Mouse (Mus musculus) frontal cortex, postnatal 10 days (tissue): ENCODE data around the gene B3galt5.
"Not testable (repeated sequence)": the region's sequence is repeated elsewhere in the genome, so short reads cannot be mapped to it uniquely, and the experiment has no call there.

Experiments
- DNase-seq, 2 experiments: peaks; one replicate each; pipeline ENCODE4 v3.0.0; 2022; ENCODE audit warnings: low spot score in 2 of 2, mixed read lengths in 1 of 2

The B3galt5 gene

GRCm38 (mm10) chr16:96258429-96258828, 22.8 kb downstream of the B3galt5 start:
- no peak for DNase-seq

GRCm38 (mm10) chr16:96271736-96272135, 36.1 kb downstream of the B3galt5 start:
- no peak for DNase-seq

GRCm38 (mm10) chr16:96272929-96273619, 37.5 kb downstream of the B3galt5 start:
- no peak for DNase-seq

GRCm38 (mm10) chr16:96276596-96276995, 41.0 kb downstream of the B3galt5 start:
- DNase-seq, result no peak

GRCm38 (mm10) chr16:96278491-96279224, 43.1 kb downstream of the B3galt5 start:
- DNase-seq, result no peak

GRCm38 (mm10) chr16:96280719-96281605, 45.4 kb downstream of the B3galt5 start:
- DNase-seq, result peak in 1 of 2 experiments; percentile 38

GRCm38 (mm10) chr16:96282566-96282965, 47.0 kb downstream of the B3galt5 start:
- no peak for DNase-seq

GRCm38 (mm10) chr16:96291885-96292284, 56.3 kb downstream of the B3galt5 start:
- no peak for DNase-seq

GRCm38 (mm10) chr16:96292530-96293173, 57.1 kb downstream of the B3galt5 start:
- no peak for DNase-seq

GRCm38 (mm10) chr16:96298075-96298474, 62.5 kb downstream of the B3galt5 start:
- no peak for DNase-seq

- no peak for DNase-seq
These were observed 63.0 kb downstream of the B3galt5 start for GRCm38 (mm10) chr16:96298574-96298973.

- no peak for DNase-seq
These were observed 67.8 kb downstream of the B3galt5 start for GRCm38 (mm10) chr16:96303356-96303755.

GRCm38 (mm10) chr16:96304438-96304837, 68.8 kb downstream of the B3galt5 start:
- DNase-seq, result no peak

GRCm38 (mm10) chr16:96306905-96307304, 71.3 kb downstream of the B3galt5 start:
- no peak for DNase-seq

- DNase-seq, result no peak
These were observed 82.2 kb downstream of the B3galt5 start for GRCm38 (mm10) chr16:96317803-96318202.

- no peak for DNase-seq
These were observed 87.1 kb downstream of the B3galt5 start for GRCm38 (mm10) chr16:96322739-96323138.

- no peak for DNase-seq
These were observed 87.6 kb downstream of the B3galt5 start for GRCm38 (mm10) chr16:96323166-96323565.

- peak in 1 of 2 experiments; percentile 20 for DNase-seq
These were observed 90.8 kb downstream of the B3galt5 start for GRCm38 (mm10) chr16:96326110-96326999.

GRCm38 (mm10) chr16:96327251-96327650, 91.7 kb downstream of the B3galt5 start:
- DNase-seq, result not testable (repeated sequence)

- no peak for DNase-seq
These were observed 104.0 kb downstream of the B3galt5 start for GRCm38 (mm10) chr16:96339570-96339969.

GRCm38 (mm10) chr16:96341269-96341668, 105.7 kb downstream of the B3galt5 start:
- peak in 1 of 2 experiments; percentile 52 for DNase-seq
